Mouse (Mus musculus): ENCODE measurements around the gene Cgref1.

Gene Cgref1

DNA sequence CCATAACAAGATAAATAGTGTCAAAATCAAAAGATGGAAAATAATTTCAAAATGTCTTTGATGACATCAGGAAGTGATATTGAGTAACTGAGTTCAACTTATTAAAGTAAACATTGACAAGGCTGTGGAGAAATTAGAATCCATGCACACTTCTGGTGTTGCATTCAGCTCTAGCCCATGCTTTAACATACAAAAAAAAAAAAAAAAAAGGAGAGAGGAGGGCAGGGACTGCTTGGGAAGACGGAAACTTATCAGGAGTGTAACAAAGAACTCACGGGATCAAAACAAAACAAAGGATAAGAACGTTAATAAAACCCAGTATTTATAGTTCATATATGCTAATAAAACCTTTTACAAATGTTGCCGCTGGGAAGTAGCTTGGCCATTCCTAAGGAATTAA is 59.2 kb downstream of the Cgref1 start:
- no peak for DNase-seq (ENCODE audit: low spot score in 2 of 2)

All from cerebellum, postnatal 4 days (tissue).